Mouse (Mus musculus) frontal cortex, postnatal 14 days (tissue): ENCODE data around the gene Fyb2.

ENCODE experiments used
- DNase-seq, 2 experiments: peaks; one replicate each; pipeline ENCODE4 v3.0.0; 2022; ENCODE audit warnings: low spot score in 2 of 2

Fyb2 gene

DNA sequence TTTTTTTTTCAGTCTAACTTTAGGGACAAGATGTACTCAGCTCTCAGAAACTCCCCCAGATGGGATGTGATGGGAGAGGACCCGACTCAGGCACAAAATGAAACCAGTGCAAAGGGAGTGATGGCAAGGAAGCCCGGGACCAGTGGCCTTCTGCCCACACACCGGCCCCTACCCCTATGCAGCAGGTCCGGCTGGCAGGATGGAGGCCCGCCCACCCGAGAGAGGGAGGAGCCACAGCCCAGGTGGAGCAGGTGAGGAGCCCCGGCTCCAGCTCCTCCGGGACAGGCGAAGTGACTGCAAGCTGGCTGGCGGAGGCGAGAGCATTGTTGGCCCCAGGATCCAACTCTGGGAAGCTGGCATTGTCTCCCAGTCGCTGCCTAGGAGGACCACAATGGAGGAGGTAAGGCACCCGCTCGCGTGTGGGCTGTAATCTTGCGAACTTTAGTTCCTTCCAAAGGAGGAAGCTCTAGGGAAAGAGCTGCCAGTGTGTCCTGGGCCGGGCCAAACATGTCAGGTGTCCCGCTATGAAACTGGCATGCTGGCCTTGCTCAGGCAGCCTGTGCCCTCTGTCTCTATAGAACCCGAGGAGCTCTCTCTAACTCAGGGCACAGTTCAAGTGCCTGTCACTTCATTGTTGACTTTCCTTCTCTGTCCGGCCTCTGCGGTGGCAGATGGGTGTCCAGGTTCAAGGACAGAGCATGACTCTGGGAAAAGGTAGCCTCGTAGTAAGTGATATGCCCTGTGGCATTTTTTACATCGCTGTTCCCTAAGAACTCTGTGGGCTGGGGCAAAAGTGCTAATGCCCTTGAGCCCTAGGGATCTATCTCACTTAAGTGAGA lies at the start of gene Fyb2:
Fyb2 (plus strand) TSS at position 166 of the 839 bp plus-strand sequence.
- DNase-seq: no peak

- no peak for DNase-seq
Measured at GRCm38 (mm10) chr4:104864397-104864796, 48.9 kb upstream of the Fyb2 start.

DNA sequence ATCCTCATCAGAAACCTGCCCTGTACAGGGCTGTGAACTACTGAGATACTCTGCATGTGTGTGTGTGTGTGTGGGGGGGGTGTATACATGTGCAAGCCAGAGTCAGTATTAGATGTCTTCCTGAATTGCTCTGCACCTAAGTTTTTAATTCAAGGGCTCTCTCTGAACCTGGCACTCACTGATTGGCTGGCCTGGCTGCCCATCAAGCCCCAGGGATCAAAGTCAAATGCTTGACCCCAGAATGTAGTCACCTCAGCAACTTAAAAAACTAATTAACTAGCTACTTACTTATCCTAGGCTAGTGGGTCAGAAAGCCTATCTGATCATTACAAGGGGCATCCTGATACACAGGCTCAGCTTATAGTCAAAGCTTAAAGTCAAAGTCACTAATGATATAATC lies 43.7 kb upstream of the Fyb2 start:
- DNase-seq: no peak

DNA sequence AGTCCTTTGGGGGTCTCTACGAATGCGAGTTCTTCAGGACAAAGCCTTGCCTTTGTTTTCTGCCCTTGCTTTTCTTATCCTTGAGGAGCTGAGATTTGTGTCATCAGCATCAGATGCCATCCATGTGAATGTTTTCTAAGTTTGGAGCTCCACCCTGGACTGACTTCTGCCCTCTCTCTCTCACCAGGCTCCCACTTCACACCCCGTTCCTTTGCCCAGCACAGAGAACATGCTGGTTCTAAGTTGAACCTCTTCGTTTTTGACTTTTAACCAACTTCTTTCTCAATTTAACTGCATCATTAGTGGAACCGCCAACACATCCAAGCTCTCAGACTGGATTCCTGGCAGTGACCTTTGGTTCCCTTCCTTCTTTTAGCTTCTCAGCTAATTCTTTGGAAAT lies 43.1 kb upstream of the Fyb2 start:
- no peak for DNase-seq

GRCm38 (mm10) chr4:104875832-104876231 lies 37.4 kb upstream of the Fyb2 start:
- DNase-seq: no peak

- DNase-seq: no peak
Measured at GRCm38 (mm10) chr4:104876323-104876722, 36.9 kb upstream of the Fyb2 start, which contains the start of gene C8a. C8a (minus strand) TSS chr4:104876398.

DNA sequence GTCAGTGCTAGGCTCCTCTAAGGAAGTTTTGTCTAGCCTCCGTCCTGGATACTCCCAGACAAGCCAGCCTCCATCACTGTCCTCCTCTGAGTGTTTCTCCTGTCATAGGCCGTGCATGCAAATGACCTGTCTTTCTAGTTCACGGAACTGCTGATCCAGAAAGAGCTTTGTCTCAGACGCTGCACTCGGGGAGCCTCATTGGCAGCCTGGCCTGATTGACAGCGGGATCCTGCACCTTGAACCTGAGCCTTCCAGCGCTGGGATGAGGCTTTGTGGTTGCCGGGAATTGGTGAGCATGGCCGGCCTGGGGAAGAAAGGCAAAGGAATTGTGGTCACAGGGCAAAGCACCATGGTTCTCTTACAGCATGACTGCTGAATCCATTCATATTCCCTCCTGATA lies 25.8 kb upstream of the Fyb2 start:
- no peak for DNase-seq

GRCm38 (mm10) chr4:104888499-104889262 lies 24.6 kb upstream of the Fyb2 start:
- DNase-seq: no peak

DNA sequence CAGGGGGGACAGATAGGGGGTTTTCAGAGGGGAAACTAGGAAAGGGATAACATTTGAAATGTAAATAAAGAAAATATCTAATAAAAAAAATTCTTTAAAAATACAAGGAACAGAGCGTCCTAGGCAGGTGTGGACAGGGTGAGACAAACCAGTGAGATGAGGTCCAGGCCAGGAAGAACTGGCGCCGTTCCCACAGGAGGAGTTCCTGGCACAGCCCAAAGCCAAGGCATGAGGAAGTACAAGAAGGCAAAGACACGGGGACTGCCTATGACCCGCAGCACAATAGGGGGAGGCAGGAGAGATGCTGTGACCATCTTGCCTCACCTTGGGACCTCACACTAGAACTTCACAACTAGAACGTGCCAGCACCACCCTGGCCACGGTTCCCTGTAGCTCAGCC lies 21.5 kb upstream of the Fyb2 start:
- DNase-seq: no peak

- no peak for DNase-seq
Measured at GRCm38 (mm10) chr4:104893588-104893987, 19.7 kb upstream of the Fyb2 start.

GRCm38 (mm10) chr4:104894004-104894734 lies 19.1 kb upstream of the Fyb2 start:
- peak; percentile 32 to 61 for DNase-seq

GRCm38 (mm10) chr4:104902836-104903235 lies 10.4 kb upstream of the Fyb2 start:
- no peak for DNase-seq

DNA sequence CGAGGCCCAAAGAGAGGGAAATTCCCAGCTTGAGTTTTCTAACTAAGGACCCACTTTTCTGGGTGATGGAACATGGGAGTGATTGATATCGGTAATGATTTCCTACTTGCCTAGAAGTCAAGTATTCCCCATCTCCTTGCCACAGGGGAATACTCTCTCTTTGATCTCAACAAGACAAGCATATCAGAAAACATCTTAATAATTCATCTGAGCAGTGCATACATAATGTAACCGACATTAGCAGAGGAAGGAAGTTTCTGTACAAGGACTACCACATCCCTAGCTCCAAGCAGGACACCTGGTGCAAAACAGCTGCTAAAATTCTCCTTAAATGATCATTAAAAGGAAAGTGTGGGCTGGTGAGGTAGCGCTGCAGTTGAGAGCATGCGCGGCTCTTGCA lies 8.2 kb upstream of the Fyb2 start:
- no peak for DNase-seq

DNA sequence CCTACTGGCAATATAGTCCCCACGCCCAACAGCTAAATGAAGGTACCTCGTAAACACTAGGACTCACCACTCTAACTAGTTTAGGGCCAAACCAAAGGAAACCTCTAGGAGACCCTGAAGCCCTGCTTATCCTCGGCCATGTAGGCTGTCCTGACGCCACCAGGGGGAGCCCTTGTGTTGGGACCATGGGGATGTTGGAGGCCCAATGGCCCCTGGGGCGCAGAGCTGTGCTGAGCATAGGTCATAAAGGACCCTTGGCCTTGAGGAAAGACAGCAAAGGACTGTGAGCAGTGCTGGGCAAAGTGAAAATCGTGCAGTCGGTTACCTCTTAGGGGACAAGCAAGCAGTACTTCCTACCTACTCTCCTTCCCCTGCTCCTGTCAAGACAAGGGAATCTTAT lies 1.6 kb upstream of the Fyb2 start:
- peak in 1 of 2 experiments; percentile 37 for DNase-seq

DNA sequence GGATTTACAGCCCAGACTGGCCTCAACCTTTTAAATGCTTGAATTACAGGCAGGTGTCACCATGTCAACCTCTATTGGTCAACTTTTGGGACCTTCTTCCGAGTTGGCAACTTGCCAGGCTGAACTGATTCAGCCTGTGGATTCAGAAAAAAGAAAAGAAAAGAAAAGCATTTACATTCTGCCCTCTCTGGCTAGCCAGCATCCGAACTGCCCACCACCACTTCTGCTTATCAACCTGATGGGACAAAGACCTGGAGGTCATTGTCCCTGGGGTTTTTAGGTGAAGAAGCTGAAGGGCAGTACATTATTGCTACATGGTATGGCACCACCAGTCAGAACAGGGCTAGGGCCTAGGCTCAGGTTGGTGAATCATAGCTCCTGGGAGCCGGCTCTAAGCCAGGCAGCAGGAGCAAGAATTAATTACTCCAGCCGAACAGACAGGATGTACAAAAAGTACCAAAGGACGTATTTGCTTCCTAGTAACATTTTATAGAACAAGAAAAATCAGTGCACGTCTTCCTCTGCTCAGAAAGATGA lies 1.5 kb downstream of the Fyb2 start:
- no peak for DNase-seq

DNA sequence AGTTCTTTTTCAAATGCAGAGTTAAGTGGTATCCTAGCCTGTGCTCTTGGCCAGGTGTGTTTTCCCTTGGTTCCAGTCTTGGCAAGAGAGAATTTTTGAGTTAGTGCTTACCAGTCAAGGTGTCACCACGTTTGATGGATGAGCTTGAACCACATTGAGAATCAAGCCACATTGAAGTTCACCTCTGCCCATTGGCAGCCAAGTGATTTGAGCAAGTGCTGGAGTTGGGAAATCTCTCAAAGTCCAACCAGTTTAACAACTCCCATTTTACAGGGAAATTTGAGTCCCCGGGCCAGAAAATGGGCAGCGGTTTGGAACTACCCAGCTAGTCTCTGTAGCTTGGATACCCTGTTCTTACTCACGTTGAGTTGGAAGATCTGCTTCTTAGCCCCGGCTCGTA lies 4.8 kb downstream of the Fyb2 start:
- no peak for DNase-seq

DNA sequence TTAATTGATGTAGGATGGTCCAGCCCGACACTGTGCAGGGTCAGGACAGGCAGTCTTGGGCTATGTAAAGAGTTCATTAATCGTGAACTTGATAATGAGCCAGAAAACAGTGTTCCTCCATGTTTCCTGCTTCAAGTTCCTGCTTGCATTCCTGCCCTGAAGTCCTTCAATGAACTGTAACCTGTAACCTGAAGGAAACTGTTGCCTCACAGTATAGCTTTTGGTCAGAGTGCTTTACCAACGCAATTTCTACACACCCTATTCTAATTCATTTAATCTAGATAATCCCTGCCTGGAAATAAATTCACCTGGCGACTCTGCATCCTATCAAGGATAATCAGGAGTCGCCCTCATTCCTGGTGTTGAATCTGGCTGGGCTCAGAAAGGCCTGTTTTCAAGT lies 12.1 kb downstream of the Fyb2 start:
- DNase-seq: no peak

GRCm38 (mm10) chr4:104929165-104929564 lies 15.9 kb downstream of the Fyb2 start:
- no peak for DNase-seq

GRCm38 (mm10) chr4:104933620-104934019 lies 20.4 kb downstream of the Fyb2 start:
- DNase-seq: no peak

- no peak for DNase-seq
Measured at GRCm38 (mm10) chr4:104934997-104935396, 21.7 kb downstream of the Fyb2 start.

GRCm38 (mm10) chr4:104935436-104935835 lies 22.2 kb downstream of the Fyb2 start:
- DNase-seq: no peak

DNA sequence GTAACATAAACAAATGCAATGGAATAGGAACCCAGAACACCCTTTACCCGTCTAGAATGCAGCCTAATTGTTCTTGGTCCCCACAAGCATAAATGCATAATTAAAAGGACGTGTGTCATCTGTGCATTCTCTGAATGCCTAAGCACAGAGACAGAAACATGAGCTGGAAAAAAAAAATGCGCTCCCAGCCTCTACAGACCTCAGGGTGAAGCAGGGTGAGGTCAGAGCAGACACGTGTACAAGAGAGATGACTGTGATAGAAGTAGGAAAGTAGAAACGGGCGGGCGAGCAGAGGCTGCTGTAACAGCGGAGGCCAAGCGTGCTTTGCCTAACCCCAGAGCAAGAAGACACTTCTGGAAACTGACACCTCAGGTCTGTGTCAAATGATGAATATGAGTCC lies 22.8 kb downstream of the Fyb2 start:
- DNase-seq: no peak
